Mouse (Mus musculus): ENCODE measurements at regions not wholly inside any gene's neighbourhood (a gene's known extent, or its start where the extent isn't known, plus 50 kb on each side); places are given as distances from the start of the nearest gene placed in this dataset.

- TF ChIP-seq CTCF (IDR thresholded peaks at IDR 0.05; ENCODE audit: low read depth) (no peak), EP300 (IDR thresholded peaks at IDR 0.05; ENCODE audit: low read depth) (no peak)
Measured at GRCm38 (mm10) chr8:113331576-113331975, 303.8 kb upstream of the Mon1b start.

All from liver, postnatal 0 days (tissue).